9 mouse cellular contexts compared by ENCODE assay signal in genomic region chr1:66468704-66469020, GRCm38 (mm10). TPM values are rescaled to one million over a fixed set of nuclear protein-coding genes. Genes with fewer than 3 reads are reported as not detected.
A peak's percentile ranks its signal among the peaks of the same experiment; 100 is the strongest.
DNase-seq lines count a peak whose midpoint lies in the region; ATAC-seq lines count a peak whose summit lies in the region.
"Had no signal": no experiment of that assay in that cellular context is flagged by ENCODE, and none has a peak within 500 bp of the region (broad histone marks: within the 10 kb centered on the region; RNA-seq: fewer than 3 reads in every experiment).

No protein-coding gene starts in this region.

- peak overlapping the region; percentile 69 for H3K4me3 ChIP-seq in hindbrain, embryonic 11.5 days (ENCODE audit: low read depth, low read length)
- peak overlapping the region; percentile 50 for H3K4me3 ChIP-seq in neural tube, embryonic 13.5 days

- peak; percentile 12 to 29 for DNase-seq in left cerebral cortex, adult 18-20 months (ENCODE audit: low spot score in 2 of 2)
- no peak for DNase-seq in left cerebral cortex, postnatal 10 days (ENCODE audit: extremely low spot score in 1 of 2, low spot score in 2 of 2)
- peak; percentile 83 for DNase-seq in cerebellum, adult 9-11 months
- DNase-seq in hindbrain, embryonic 11.5 days (ENCODE audit: low spot score): peak; percentile 26
- no peak for DNase-seq in thymus, postnatal 25 days
- no peak for DNase-seq in lung, postnatal 4 days

- H3K4me1 ChIP-seq in hindbrain, embryonic 11.5 days (replicated peaks; ENCODE audit: control insufficient read depth, insufficient read depth, low read length): no peaks in the 10 kb centered on the region
- peaks cover 14% of the 10 kb centered on the region for H3K4me1 ChIP-seq in neural tube, embryonic 13.5 days (replicated peaks)

- no peaks in the 10 kb centered on the region for H3K27me3 ChIP-seq in hindbrain, embryonic 11.5 days (ENCODE audit: control insufficient read depth, insufficient read depth, low read length)
- no peaks in the 10 kb centered on the region for H3K27me3 ChIP-seq in neural tube, embryonic 13.5 days

- peak; percentile 60 for ATAC-seq in hindbrain, embryonic 11.5 days (ENCODE audit: low FRiP score)
- peak; percentile 59 for ATAC-seq in neural tube, embryonic 13.5 days (ENCODE audit: low read depth)
- no peak for ATAC-seq in erythroid progenitor cell, adult 5-6 weeks (replicated peaks; ENCODE audit: low FRiP score, poor library complexity, severe bottlenecking)

- H3K9me3 ChIP-seq in hindbrain, embryonic 11.5 days (ENCODE audit: control insufficient read depth, low read length): no peaks in the 10 kb centered on the region
- H3K9me3 ChIP-seq in neural tube, embryonic 13.5 days: no peaks in the 10 kb centered on the region

- H3K27ac ChIP-seq in hindbrain, embryonic 11.5 days (ENCODE audit: low read depth, low read length): no peak overlapping the region
- no peak overlapping the region for H3K27ac ChIP-seq in neural tube, embryonic 13.5 days (replicated peaks)

- WGBS in hindbrain, embryonic 11.5 days: 22% methylated on average over 3 of the region's 3 CpGs
- WGBS in neural tube, embryonic 13.5 days: 5% methylated on average over 3 of the region's 3 CpGs

- intact Hi-C loops in left cerebral cortex, postnatal 10 days (cut with DNase I): no loop called here

- peak overlapping the region; percentile 83 for H3K4me2 ChIP-seq in hindbrain, embryonic 11.5 days (replicated peaks; ENCODE audit: low read depth, low read length)
- H3K4me2 ChIP-seq in neural tube, embryonic 13.5 days: peak overlapping the region; percentile 82

- H3K36me3 ChIP-seq in hindbrain, embryonic 11.5 days (ENCODE audit: control insufficient read depth, insufficient read depth, low read length): no peaks in the 10 kb centered on the region
- no peaks in the 10 kb centered on the region for H3K36me3 ChIP-seq in neural tube, embryonic 13.5 days

- peak overlapping the region; percentile 66; the same call in 1 of the 2 replicates for H3K9ac ChIP-seq in hindbrain, embryonic 11.5 days (ENCODE audit: low read depth, low read length)
- H3K9ac ChIP-seq in neural tube, embryonic 13.5 days: peak overlapping the region; percentile 85

RNA-seq across cellular contexts. Expression of gene Unc80, which starts 0.5 kb away (rescaled TPM):
- total RNA-seq in left cerebral cortex, adult 18-20 months (2021): 100 to 1,000 TPM; 225 to 234 TPM
- 100 to 1,000 TPM in 1 of 2 experiments, 10 to 100 TPM in 1; 96.2 to 100 TPM for total RNA-seq in left cerebral cortex, postnatal 10 days (2021)
- 0.80 and 1.3 TPM in 2 replicates for polyA plus RNA-seq in hindbrain, embryonic 11.5 days (2014; fragmentation: Nextera tagmentation; extraction: Ambion mirVana)
- 2.6 and 4.7 TPM in 2 replicates for polyA plus RNA-seq in neural tube, embryonic 13.5 days (2015; fragmentation: Nextera tagmentation; extraction: Ambion mirVana)
- total RNA-seq in erythroid progenitor cell, adult 5-6 weeks (2015; ENCODE audit: low replicate concordance): not detected in 2 replicates
- total RNA-seq in erythroid progenitor cell, adult 5-6 weeks (2017; ENCODE audit: low replicate concordance): not detected in 2 replicates
- polyA plus RNA-seq: liver, adult 2 months had no signal

Comparison
In these comparisons a context has a peak if more than half of its experiments do, and no peak if none do; other contexts are left out.
1. DNase-seq: peak in left cerebral cortex, adult 18-20 months (2 of 2), cerebellum, adult 9-11 months (single experiment) and hindbrain, embryonic 11.5 days (single experiment); none in left cerebral cortex, postnatal 10 days (0 of 2), thymus, postnatal 25 days (single experiment) and lung, postnatal 4 days (0 of 2).
2. RNA of gene Unc80, which starts 0.5 kb away (total RNA-seq): 225 to 234 TPM in left cerebral cortex, adult 18-20 months and 96.2 to 100 TPM in left cerebral cortex, postnatal 10 days; not detected in erythroid progenitor cell, adult 5-6 weeks; every median in the first group is over 10 times any median in the second.